Mouse (Mus musculus): ENCODE results near the gene Npcd. TPM values are rescaled to one million over a fixed set of nuclear protein-coding genes. Genes with fewer than 3 reads are reported as not detected.

Npcd gene
- polyA plus RNA-seq, 1 experiment from 2014 or later = 0.64 TPM

DNA sequence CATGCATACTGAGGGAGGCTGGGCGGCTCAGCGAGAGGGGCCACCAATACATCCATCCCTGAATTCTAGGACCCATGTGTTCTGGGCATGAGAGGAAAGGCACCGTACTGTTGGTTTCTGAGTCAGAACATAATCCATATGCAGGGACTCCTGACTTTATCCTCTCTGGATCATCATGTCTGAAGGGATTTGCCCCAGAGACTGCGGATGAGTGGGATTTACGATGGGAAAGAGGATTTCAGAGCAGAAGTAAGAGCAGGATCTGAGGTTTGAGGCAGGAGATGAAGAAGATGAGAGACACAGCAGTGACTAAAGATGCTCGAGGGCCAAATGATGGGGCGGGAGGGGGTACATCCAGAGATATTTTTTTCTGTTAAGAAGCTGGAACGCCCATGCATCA lies 39.5 kb upstream of the Npcd start:
- no peak for ATAC-seq (replicated peaks; ENCODE audit: insufficient number of reproducible peaks, low FRiP score, low TSS enrichment)
- Histone ChIP-seq H3K4me2 (no peak overlapping the region), H3K27me3 (ENCODE audit: control insufficient read depth, insufficient read depth, low read length) (no peaks in the 10 kb centered on the region), H3K9me3 (replicated peaks; ENCODE audit: control insufficient read depth, low read length) (peaks cover 2% of the 10 kb centered on the region; the same call in 1 of the 2 replicates), H3K36me3 (ENCODE audit: control insufficient read depth, insufficient read depth, low read length) (no peaks in the 10 kb centered on the region), H3K9ac (ENCODE audit: low read depth, low read length) (no peak overlapping the region), H3K27ac (ENCODE audit: low read depth, low read length) (no peak overlapping the region), H3K4me1 (ENCODE audit: control insufficient read depth, insufficient read depth, low read length) (no peaks in the 10 kb centered on the region), H3K4me3 (ENCODE audit: low read depth, low read length) (no peak overlapping the region)
- WGBS (ENCODE audit: insufficient replicate concordance) = 89% methylated on average over 8 of the region's 8 CpGs

DNA sequence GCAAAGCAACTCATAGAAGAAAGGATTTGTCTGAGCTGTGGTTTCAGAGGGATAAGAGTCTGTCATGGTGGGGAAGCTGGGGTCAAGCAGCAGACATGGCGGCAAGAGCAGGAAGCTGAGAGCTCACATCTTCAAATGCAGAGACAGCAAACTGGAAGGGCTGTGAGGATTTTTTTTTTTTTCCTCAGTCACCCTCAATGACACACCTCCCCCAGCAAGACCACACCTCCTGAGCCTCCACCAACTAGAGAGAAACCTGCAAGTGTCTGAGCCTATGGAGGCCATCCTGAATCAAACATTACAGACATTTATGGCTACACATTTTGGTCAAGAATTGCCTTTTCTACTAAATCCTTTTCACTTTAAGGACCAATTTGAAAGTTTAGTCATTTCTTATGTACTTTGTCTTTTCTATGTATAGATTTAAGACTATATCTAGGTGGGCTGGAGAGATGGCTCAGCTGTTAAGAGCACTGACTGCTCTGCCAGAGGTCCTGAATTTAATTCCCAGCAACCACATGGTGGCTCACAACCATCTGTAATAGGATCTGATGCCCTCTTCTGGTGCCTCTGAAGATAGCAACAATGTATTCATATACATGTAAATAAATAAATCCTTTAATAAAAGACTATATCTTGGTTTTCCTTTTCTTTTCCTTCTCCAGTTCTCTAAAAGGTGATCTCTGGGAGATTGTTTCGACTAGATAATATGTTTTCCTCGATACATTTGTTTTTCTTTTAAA lies 33.4 kb upstream of the Npcd start:
- Histone ChIP-seq H3K9me3 (replicated peaks; ENCODE audit: control insufficient read depth, low read length) (peaks cover 2% of the 10 kb centered on the region; the same call in 1 of the 2 replicates), H3K4me1 (ENCODE audit: control insufficient read depth, insufficient read depth, low read length) (no peaks in the 10 kb centered on the region), H3K36me3 (ENCODE audit: control insufficient read depth, insufficient read depth, low read length) (no peaks in the 10 kb centered on the region), H3K4me2 (no peak overlapping the region), H3K27me3 (ENCODE audit: control insufficient read depth, insufficient read depth, low read length) (no peaks in the 10 kb centered on the region), H3K27ac (ENCODE audit: low read depth, low read length) (no peak overlapping the region), H3K9ac (ENCODE audit: low read depth, low read length) (no peak overlapping the region), H3K4me3 (ENCODE audit: low read depth, low read length) (no peak overlapping the region)
- no peak for ATAC-seq (replicated peaks; ENCODE audit: insufficient number of reproducible peaks, low FRiP score, low TSS enrichment)
- 74% methylated on average over 3 of the region's 3 CpGs for WGBS (ENCODE audit: insufficient replicate concordance)

DNA sequence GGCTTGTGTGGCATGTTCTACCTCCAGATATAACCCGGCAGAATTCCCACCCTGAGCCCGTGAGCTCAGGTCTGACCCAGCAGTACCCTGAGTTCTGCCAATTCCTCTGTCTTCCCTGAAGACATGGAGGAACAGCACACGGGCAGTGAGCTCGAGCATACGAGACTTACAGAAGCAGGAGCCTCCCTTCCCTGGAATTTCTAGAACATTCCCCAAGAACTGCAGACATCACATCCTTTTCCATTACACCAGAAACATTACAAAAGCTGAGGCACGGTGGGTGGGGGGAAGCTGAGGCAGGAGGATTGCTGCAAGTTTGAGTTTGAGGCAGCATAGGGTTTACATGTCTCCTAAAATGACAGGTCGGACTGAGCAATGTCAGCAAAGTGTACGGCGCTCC lies 25.8 kb upstream of the Npcd start:
- H3K4me2 ChIP-seq = no peak overlapping the region
- WGBS (ENCODE audit: insufficient replicate concordance) = 84% methylated on average over 9 of the region's 9 CpGs
- H3K4me3 ChIP-seq (ENCODE audit: low read depth, low read length) = no peak overlapping the region
- no peaks in the 10 kb centered on the region for H3K27me3 ChIP-seq (ENCODE audit: control insufficient read depth, insufficient read depth, low read length)
- H3K4me1 ChIP-seq (ENCODE audit: control insufficient read depth, insufficient read depth, low read length) = no peaks in the 10 kb centered on the region
- no peaks in the 10 kb centered on the region for H3K36me3 ChIP-seq (ENCODE audit: control insufficient read depth, insufficient read depth, low read length)
- no peak overlapping the region for H3K9ac ChIP-seq (ENCODE audit: low read depth, low read length)
- ATAC-seq (replicated peaks; ENCODE audit: insufficient number of reproducible peaks, low FRiP score, low TSS enrichment) = no peak
- H3K9me3 ChIP-seq (replicated peaks; ENCODE audit: control insufficient read depth, low read length) = no peaks in the 10 kb centered on the region
- no peak overlapping the region for H3K27ac ChIP-seq (ENCODE audit: low read depth, low read length)

DNA sequence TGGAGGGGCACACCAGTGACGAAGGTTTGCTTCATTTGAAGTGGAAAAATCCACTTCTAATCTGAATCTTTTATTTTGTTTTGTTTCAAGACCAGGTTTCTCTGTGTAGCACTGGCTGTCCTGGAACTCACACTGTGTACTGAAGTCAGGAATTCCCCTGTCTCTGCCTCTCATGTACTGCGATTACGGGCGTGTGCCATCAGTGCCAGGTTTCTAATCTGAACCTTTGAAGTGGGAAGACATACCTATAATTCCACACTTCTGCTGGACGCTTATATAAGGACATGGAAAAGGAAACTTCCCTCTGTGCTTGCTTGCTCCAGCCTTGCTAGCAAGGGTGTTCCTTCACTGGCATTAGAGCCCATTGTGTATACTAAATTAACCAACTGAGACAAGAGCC lies 24.9 kb upstream of the Npcd start:
- H3K36me3 ChIP-seq (ENCODE audit: control insufficient read depth, insufficient read depth, low read length) = no peaks in the 10 kb centered on the region
- H3K4me2 ChIP-seq = no peak overlapping the region
- WGBS (ENCODE audit: insufficient replicate concordance) = 57% methylated on average over 5 of the region's 5 CpGs
- no peak for ATAC-seq (replicated peaks; ENCODE audit: insufficient number of reproducible peaks, low FRiP score, low TSS enrichment)
- no peak overlapping the region for H3K4me3 ChIP-seq (ENCODE audit: low read depth, low read length)
- no peak overlapping the region for H3K27ac ChIP-seq (ENCODE audit: low read depth, low read length)
- H3K4me1 ChIP-seq (ENCODE audit: control insufficient read depth, insufficient read depth, low read length) = no peaks in the 10 kb centered on the region
- no peaks in the 10 kb centered on the region for H3K27me3 ChIP-seq (ENCODE audit: control insufficient read depth, insufficient read depth, low read length)
- H3K9me3 ChIP-seq (replicated peaks; ENCODE audit: control insufficient read depth, low read length) = no peaks in the 10 kb centered on the region
- no peak overlapping the region for H3K9ac ChIP-seq (ENCODE audit: low read depth, low read length)

DNA sequence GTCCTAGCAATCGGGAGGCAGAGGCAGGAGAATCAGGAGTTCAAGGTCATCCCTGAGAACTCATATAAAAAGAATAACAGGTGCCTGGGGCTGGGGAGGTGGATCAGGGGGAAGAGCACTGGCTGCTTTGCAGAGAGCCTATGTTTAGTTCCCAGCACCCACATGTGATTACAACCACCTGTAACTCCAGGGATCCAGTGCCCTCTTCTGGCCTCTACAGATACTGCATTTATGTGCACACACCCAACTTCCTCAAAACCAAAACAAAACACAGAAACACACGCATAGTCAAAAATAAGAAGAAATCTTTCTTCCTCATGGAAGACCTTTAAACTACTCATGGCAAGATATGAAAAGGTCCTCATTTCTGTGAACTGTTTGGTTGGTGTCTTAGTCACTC lies 16.1 kb upstream of the Npcd start:
- Histone ChIP-seq H3K27ac (ENCODE audit: low read depth, low read length) (no peak overlapping the region), H3K36me3 (ENCODE audit: control insufficient read depth, insufficient read depth, low read length) (no peaks in the 10 kb centered on the region), H3K4me1 (ENCODE audit: control insufficient read depth, insufficient read depth, low read length) (peaks cover 7% of the 10 kb centered on the region), H3K4me2 (no peak overlapping the region), H3K9me3 (replicated peaks; ENCODE audit: control insufficient read depth, low read length) (no peaks in the 10 kb centered on the region), H3K9ac (ENCODE audit: low read depth, low read length) (no peak overlapping the region), H3K4me3 (ENCODE audit: low read depth, low read length) (no peak overlapping the region), H3K27me3 (ENCODE audit: control insufficient read depth, insufficient read depth, low read length) (no peaks in the 10 kb centered on the region; the same call in 1 of the 2 replicates)
- no peak for ATAC-seq (replicated peaks; ENCODE audit: insufficient number of reproducible peaks, low FRiP score, low TSS enrichment)
- WGBS (ENCODE audit: insufficient replicate concordance) = 88% methylated on average over 2 of the region's 2 CpGs

DNA sequence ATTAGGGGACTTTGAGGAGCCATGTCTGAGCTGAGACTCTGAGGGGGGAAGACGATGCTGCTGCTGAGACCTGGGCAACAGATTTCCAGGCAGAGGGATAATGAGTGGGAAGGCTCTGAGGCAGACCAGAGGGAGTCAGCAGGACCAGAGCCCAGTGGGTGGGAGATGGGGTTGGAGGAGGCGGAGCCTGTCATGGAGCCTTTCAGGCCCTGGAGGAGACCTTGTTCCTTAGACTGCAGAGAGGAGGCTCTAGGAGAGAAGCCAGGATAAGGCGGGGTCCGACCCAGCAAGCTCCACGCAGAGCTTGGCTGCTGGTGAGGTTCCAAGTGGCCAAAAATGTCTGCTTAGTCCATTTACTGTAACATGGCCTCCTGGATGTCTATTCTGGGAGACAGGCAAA lies 13.1 kb upstream of the Npcd start:
- no peak for ATAC-seq (replicated peaks; ENCODE audit: insufficient number of reproducible peaks, low FRiP score, low TSS enrichment)
- Histone ChIP-seq H3K36me3 (ENCODE audit: control insufficient read depth, insufficient read depth, low read length) (no peaks in the 10 kb centered on the region), H3K27me3 (ENCODE audit: control insufficient read depth, insufficient read depth, low read length) (no peaks in the 10 kb centered on the region; the same call in 1 of the 2 replicates), H3K4me3 (ENCODE audit: low read depth, low read length) (no peak overlapping the region), H3K4me2 (no peak overlapping the region), H3K27ac (ENCODE audit: low read depth, low read length) (no peak overlapping the region), H3K9ac (ENCODE audit: low read depth, low read length) (no peak overlapping the region), H3K9me3 (replicated peaks; ENCODE audit: control insufficient read depth, low read length) (no peaks in the 10 kb centered on the region), H3K4me1 (ENCODE audit: control insufficient read depth, insufficient read depth, low read length) (peaks cover 7% of the 10 kb centered on the region)
- WGBS (ENCODE audit: insufficient replicate concordance) = 16% methylated on average over 5 of the region's 5 CpGs

DNA sequence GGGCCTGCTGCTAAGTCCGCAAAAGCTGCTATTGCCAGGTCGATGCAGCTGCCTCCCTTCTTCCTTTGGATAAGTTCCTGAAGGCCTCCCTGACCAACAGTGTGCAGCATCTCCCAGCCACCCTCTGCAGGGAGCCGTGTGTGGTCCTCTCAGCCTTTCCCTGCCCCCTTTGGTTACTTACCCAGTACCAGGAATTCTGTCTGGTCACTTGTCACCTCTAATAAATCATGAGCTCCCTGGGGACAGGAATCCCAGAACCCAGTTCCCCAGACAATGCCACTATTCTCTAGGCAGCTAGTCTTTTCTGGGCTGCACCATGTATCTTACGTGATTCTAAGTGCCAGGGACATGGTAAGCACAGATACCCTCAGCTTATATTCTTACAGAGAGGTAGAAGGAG lies 11.9 kb upstream of the Npcd start:
- peaks cover 7% of the 10 kb centered on the region for H3K4me1 ChIP-seq (ENCODE audit: control insufficient read depth, insufficient read depth, low read length)

DNA sequence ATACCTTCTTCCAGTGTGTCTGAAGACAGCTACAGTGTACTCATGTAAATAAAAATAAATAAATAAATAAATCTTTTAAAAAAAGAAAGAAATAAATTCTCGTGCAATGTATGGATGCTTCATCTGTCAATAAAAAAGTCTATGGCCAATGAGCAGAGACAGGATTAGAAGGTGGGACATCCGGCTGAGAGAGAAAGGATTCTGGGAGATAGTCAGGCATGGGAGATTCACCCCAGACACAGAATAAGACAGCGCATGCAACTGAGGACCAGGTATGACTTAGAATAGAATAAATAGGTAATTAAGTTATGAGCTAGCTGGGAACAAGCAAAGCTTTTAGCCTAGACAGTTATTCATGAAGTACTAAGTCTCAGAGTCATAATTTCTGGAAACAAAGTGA lies 8.9 kb upstream of the Npcd start:
- H3K4me1 ChIP-seq (ENCODE audit: control insufficient read depth, insufficient read depth, low read length) = peaks cover 6% of the 10 kb centered on the region
- H3K9me3 ChIP-seq (replicated peaks; ENCODE audit: control insufficient read depth, low read length) = no peaks in the 10 kb centered on the region
- H3K4me2 ChIP-seq = no peak overlapping the region
- no peaks in the 10 kb centered on the region for H3K36me3 ChIP-seq (ENCODE audit: control insufficient read depth, insufficient read depth, low read length)
- no peaks in the 10 kb centered on the region; the same call in 1 of the 2 replicates for H3K27me3 ChIP-seq (ENCODE audit: control insufficient read depth, insufficient read depth, low read length)
- no peak for ATAC-seq (replicated peaks; ENCODE audit: insufficient number of reproducible peaks, low FRiP score, low TSS enrichment)
- no peak overlapping the region for H3K4me3 ChIP-seq (ENCODE audit: low read depth, low read length)
- no peak overlapping the region for H3K27ac ChIP-seq (ENCODE audit: low read depth, low read length)
- H3K9ac ChIP-seq (ENCODE audit: low read depth, low read length) = no peak overlapping the region
- 81% methylated on average over 3 of the region's 3 CpGs for WGBS (ENCODE audit: insufficient replicate concordance)

More for the DNA sequence above, 11.9 kb upstream of the Npcd start:
- Histone ChIP-seq H3K4me3 (ENCODE audit: low read depth, low read length) (no peak overlapping the region), H3K9ac (ENCODE audit: low read depth, low read length) (no peak overlapping the region), H3K27ac (ENCODE audit: low read depth, low read length) (no peak overlapping the region), H3K27me3 (ENCODE audit: control insufficient read depth, insufficient read depth, low read length) (no peaks in the 10 kb centered on the region; the same call in 1 of the 2 replicates), H3K9me3 (replicated peaks; ENCODE audit: control insufficient read depth, low read length) (no peaks in the 10 kb centered on the region), H3K36me3 (ENCODE audit: control insufficient read depth, insufficient read depth, low read length) (no peaks in the 10 kb centered on the region), H3K4me2 (no peak overlapping the region)
- no peak for ATAC-seq (replicated peaks; ENCODE audit: insufficient number of reproducible peaks, low FRiP score, low TSS enrichment)
- 70% methylated on average over 4 of the region's 4 CpGs for WGBS (ENCODE audit: insufficient replicate concordance)

DNA sequence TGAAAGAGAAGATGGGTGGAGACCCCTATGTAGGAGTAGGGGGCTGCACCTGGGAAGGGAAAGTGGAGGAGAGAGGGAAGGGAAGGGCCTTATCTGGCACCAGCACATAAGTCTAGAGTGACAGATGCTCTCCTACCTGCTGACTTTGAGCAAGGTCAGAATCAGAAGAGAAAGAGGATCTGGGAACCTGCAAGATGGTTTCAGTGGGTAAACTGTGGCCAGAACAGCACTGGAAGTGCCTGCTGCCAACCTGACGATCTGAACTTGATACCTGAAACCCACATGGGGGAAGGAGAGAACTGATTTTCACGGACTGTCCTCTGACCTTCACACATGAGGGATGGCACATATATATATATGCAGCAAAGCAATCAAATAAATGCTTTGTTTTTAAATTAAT lies 6.2 kb upstream of the Npcd start:
- Histone ChIP-seq H3K4me2 (no peak overlapping the region), H3K36me3 (ENCODE audit: control insufficient read depth, insufficient read depth, low read length) (no peaks in the 10 kb centered on the region), H3K27me3 (ENCODE audit: control insufficient read depth, insufficient read depth, low read length) (no peaks in the 10 kb centered on the region; the same call in 1 of the 2 replicates), H3K4me1 (ENCODE audit: control insufficient read depth, insufficient read depth, low read length) (no peaks in the 10 kb centered on the region), H3K4me3 (ENCODE audit: low read depth, low read length) (no peak overlapping the region), H3K27ac (ENCODE audit: low read depth, low read length) (no peak overlapping the region), H3K9ac (ENCODE audit: low read depth, low read length) (no peak overlapping the region), H3K9me3 (replicated peaks; ENCODE audit: control insufficient read depth, low read length) (no peaks in the 10 kb centered on the region)
- 57% methylated on average over 2 of the region's 2 CpGs for WGBS (ENCODE audit: insufficient replicate concordance)
- no peak for ATAC-seq (replicated peaks; ENCODE audit: insufficient number of reproducible peaks, low FRiP score, low TSS enrichment)
